Mouse (Mus musculus): Measurements from ENCODE around the gene Fam187b.
A peak's percentile ranks its signal among the peaks of the same experiment; 100 is the strongest.

- TF ChIP-seq EP300 (IDR thresholded peaks at IDR 0.05) (peak; percentile 91), CTCF (IDR thresholded peaks at IDR 0.05) (peak; percentile 14; the same call in 1 of the 2 replicates)
These were observed 27.0 kb downstream of the Fam187b start for GRCm38 (mm10) chr7:31000505-31001020.

Data from lung, postnatal 0 days (tissue).